Mouse (Mus musculus) brown adipose tissue, adult 24 weeks (tissue): Measurements from ENCODE around the gene Mtss1l. TPM values are rescaled to one million over a fixed set of nuclear protein-coding genes. Genes with fewer than 3 reads are reported as not detected.
A peak's percentile ranks its signal among the peaks of the same experiment; 100 is the strongest.

ENCODE experiments used
- H3K27ac ChIP-seq: fragments of 200-500 bp; replicated peaks from 2 replicates; pipeline ENCODE4 v1.5.1; 2012; ENCODE audit warnings: low read depth, mild to moderate bottlenecking, low read length
- H3K4me1 ChIP-seq: fragments of 200-500 bp; 2 replicates; pipeline ENCODE4 v1.6.1; 2012; ENCODE audit warnings: low read length, mixed read lengths; ENCODE audit not compliant: control insufficient read depth, insufficient read depth, insufficient read length
- H3K4me3 ChIP-seq: fragments of 200-500 bp; 2 replicates; pipeline ENCODE4 v1.5.1; 2012; ENCODE audit warnings: low read depth, mild to moderate bottlenecking, low read length, moderate library complexity; ENCODE audit not compliant: insufficient read depth
- polyA plus RNA-seq: library from polyadenylated mRNA; stranded (reverse); fragments of >200 nt; gene quantifications from 2 replicates; pipeline ENCODE4 v1.2.4, GENCODE M21; 2012; ENCODE audit not compliant: missing spikeins, insufficient read depth, insufficient read length

Gene Mtss1l
- polyA plus RNA-seq, 1 experiment: 10.8 TPM

DNA sequence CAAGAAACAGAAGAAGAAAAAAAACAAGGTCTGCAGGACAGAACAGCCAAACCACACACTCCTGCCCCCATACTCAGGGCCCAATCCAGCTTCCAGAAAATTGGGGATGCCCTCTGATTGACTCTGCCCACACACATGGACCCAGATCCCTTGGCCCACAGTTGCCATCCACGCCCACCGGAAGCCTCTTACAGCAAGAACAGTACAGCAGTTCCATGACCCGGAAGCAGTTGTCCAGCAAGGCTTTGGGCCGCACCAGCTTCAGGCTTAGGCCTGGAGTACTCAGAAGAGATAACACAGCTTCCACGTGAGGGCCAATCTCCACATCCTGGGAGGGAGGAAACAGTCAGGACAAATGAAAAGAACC lies 21.2 kb downstream of the Mtss1l start:
- no peak overlapping the region for H3K4me3 ChIP-seq
- no peak overlapping the region for H3K27ac ChIP-seq
- no peaks in the 10 kb centered on the region for H3K4me1 ChIP-seq

DNA sequence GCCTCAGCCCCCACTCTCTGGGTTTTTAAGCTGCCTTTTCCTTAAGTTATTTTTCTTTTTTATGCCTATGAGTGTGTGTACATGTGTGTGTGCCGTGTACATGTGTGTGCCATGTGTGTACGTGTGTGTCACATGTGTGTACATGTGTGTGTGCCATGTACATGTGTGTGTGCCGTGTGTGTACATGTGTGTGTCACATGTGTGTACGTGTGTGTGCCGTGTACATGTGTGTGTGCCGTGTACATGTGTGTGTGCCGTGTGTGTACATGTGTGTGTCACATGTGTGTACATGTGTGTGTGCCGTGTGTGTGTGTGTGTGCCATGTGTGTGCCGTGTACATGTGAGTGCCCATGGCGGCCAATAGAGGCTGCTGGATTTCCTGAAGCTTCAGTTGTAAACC lies 23.9 kb downstream of the Mtss1l start:
- no peaks in the 10 kb centered on the region for H3K4me1 ChIP-seq
- no peak overlapping the region for H3K27ac ChIP-seq
- H3K4me3 ChIP-seq: no peak overlapping the region

DNA sequence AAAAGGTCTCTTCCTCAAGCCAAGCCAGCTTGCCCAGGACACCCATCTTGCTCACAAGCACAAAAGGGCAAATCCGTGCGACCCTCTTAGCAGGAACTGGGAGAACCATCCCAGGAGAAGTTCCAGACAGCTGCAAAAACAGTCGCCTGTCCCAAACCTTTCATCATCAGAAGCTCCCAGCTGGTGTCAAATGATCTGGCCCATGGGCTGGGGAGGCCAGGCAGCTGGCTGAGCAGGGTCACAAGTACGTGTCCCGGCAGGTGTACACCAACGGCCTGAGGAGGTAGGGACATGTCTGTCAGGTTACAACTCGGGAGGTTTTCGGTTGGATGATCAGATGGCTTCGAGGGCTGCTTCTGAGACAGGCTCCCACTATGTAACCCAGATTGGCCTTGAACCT lies 25.4 kb downstream of the Mtss1l start:
- H3K4me1 ChIP-seq: no peaks in the 10 kb centered on the region
- H3K27ac ChIP-seq: no peak overlapping the region

DNA sequence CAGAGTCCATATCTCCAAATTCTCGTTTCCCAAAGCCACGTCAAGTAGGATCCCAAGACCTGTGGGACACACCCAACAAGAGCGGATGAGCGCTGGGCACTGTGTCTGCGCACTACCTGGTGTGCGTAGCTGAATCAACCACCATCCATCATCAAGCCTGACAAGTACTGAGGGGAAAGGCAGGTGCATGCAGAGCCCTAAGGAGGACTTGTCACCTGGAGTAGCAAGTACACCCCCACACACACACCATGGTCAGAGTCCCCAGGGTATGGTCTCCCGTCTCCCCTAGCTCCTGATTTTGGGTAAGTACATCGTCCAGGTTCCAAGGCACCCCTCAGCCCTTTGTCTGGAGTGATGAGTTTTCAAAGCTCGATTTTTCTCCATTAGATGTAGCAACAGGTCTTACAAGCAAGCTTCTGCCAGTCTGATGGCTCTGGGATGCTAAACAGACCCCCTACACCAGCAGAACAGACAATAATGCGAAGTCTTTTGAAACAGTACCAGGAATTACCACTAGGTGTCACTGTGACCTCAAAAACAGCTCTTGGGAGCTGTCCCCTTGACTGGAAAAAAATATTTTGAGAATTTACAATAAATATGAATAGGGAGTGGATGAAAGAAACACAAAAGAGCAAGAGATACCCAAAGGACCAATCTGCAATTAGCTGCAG lies 28.4 kb downstream of the Mtss1l start:
- no peak overlapping the region for H3K27ac ChIP-seq
- no peak overlapping the region for H3K4me3 ChIP-seq

More for the DNA sequence above, 25.4 kb downstream of the Mtss1l start:
- H3K4me3 ChIP-seq: no peak overlapping the region

DNA sequence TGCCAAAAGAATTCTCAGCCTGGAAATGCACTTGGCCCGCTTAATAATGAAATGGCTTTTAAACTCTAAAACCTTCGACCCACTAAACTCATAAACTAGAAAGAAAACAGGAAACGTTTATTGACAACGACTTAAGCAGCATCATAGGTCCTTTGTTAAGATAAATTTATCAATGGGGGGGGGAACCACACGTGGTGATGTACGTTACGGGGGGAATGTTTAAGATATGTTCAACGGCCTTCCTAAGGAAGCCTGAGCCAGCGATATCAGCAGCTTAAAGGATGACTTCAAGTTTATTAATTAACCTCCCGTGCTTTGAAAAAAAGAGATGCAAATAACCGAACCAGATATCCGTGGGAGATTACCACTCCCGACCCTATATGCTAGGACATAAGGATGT lies 29.0 kb downstream of the Mtss1l start:
- H3K27ac ChIP-seq: peak overlapping the region; percentile 40
- H3K4me3 ChIP-seq: no peak overlapping the region
- H3K4me1 ChIP-seq: no peaks in the 10 kb centered on the region

More for the DNA sequence above, 28.4 kb downstream of the Mtss1l start:
- no peaks in the 10 kb centered on the region for H3K4me1 ChIP-seq

DNA sequence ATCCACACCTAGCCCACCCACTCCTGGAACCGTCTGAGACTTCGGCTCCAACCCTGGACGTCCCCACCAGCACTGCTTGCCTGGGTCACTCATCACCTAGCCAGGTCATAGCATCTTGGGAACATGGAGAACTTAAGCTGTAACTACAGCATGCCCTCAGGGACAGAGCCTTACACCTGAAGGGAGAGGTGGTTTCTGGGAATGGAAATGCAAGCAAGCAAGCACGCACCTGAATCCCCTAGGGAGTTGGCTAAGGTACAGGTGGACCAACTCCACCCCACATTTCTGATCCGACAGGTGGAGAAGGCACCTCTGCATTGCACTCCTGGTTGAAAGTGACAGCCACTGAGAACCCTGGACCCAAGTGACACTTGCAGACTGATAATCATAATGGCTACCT lies 30.2 kb downstream of the Mtss1l start:
- no peaks in the 10 kb centered on the region for H3K4me1 ChIP-seq
- no peak overlapping the region for H3K4me3 ChIP-seq
- H3K27ac ChIP-seq: no peak overlapping the region

DNA sequence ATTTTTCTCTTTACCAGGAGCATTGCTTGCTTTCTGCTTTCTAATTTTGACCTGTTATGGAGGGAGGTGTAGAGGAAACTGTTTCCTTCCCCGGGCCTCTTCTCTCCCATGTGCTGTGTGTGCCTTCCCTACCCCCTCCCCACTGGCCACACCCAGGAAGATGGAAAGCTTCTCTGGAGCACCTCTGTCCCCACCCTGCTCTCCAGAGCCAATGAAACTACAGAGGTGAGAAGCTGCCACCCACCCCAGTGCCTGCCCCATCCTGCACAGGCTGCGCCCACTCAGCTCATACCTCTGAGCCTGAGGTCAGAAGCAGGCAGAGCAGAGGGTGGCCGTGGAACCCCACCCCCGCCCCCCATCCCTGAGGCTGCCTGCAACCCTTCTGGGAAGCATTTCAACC lies 33.4 kb downstream of the Mtss1l start:
- Histone ChIP-seq H3K27ac (no peak overlapping the region), H3K4me3 (no peak overlapping the region), H3K4me1 (no peaks in the 10 kb centered on the region)

DNA sequence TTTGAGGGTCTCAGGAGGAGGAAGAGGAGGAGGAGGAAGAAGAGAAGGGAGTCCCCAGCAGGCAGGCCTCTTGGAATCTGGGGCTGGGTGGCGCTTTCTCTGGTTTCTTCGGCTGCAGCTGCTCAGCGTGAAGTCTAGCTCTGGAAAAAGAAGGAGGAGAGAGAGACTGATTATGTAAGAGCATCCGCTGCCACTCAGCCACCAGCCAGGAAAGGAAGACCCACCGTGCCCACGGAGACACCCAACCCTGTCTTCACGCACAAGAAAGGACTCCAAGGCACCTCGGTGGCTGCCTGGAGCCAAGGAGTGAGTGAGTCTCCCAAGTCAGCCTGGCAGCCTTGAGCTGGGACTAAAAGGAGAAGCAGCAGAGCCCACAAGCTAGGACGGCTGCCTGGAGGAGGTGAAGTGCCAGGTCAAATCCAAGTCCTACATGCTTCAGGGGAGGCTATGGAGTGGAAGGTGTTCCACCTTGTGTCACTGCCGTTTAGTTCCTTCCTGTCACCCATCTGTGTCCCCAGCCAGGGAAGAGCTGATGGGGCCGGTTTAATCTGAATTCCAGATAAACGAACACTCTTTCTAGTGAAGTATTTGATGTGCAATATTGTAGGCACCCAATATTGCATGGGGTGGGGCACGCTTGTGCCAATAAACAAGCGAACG lies 34.4 kb downstream of the Mtss1l start:
- H3K4me3 ChIP-seq: no peak overlapping the region
- H3K4me1 ChIP-seq: peaks cover 2% of the 10 kb centered on the region; the same call in 1 of the 2 replicates
- H3K27ac ChIP-seq: no peak overlapping the region

DNA sequence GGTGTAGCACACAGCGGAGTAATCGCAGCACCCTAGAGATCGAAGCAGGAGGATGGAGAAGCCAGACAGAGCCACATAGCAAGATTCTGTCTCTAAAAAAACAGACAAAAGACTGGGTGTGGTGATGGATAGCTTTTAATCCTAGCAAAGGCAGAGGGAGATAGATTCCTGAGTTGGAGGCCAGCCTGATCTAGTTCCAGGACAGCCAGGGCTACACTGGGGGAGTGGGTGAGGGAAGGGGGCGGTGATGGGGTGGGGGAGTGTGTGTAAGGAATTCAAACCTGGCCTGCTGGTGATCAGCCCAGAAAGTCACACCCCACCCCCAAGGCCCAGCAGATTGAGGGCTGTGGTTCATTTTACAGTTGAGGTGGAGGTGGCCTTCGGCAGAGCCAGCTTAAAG lies 34.9 kb downstream of the Mtss1l start:
- H3K4me3 ChIP-seq: no peak overlapping the region
- H3K4me1 ChIP-seq: peaks cover 6% of the 10 kb centered on the region; the same call in 1 of the 2 replicates
- H3K27ac ChIP-seq: no peak overlapping the region

DNA sequence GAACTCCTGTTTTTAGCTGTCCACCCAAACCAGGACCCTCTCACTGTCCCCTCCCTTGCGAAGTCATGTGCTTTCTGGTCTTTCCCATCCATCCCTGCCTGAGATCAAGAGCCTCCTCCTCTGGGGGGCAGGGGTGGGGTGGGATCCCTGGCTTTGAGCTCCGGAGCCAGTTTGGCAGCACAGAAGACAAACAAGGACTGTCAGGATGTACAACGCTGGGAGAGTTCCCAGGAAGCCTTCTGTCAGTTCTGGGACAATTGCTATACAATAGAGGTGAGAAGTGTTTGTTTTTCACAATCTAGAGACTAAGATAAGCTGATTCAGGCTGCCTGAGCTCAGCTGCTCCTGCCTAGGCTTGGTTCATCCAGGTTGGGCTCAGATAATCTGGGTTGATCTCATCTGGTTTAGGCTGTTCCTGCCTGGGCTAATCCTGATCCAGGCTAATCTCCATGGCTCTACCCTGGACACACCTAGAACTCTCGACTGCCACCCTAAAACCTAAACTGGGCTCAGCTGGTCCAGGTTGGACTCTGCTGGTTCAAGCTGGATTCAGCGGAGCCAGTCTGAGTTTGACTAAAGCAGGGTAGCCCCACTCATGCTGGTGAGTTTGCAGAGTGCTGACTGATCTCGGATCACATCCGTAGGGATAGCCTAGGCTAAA lies 39.1 kb downstream of the Mtss1l start:
- 0 out of 2 replicates have a peak overlapping the region, but pooled peaks have one; percentile 28 for H3K27ac ChIP-seq

DNA sequence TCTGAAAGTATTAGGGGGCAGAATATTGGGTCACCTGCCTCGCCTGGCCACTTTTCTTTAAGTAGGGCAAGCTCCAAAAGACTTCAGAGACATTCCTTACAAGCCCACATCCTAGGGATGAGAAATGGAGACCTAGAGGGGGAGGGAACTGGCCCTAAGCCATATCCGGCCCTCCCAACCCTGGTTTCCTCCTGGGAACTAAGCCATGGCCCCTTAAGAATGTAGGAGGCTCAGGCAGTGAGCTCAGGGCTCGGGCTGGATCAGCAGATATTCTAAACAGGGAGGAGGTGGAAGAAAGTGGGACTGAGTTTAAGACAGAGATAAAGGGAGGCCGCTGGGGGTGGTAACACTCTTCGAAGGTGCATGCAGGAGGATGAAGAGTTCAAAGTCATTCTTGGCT lies 39.9 kb downstream of the Mtss1l start:
- no peak overlapping the region for H3K4me3 ChIP-seq
- H3K4me1 ChIP-seq: peaks cover 6% of the 10 kb centered on the region; the same call in 1 of the 2 replicates
- H3K27ac ChIP-seq: peak overlapping the region; percentile 28; the same call in 1 of the 2 replicates

More for the DNA sequence above, 39.1 kb downstream of the Mtss1l start:
- Histone ChIP-seq H3K4me1 (peaks cover 6% of the 10 kb centered on the region; the same call in 1 of the 2 replicates), H3K4me3 (no peak overlapping the region)

DNA sequence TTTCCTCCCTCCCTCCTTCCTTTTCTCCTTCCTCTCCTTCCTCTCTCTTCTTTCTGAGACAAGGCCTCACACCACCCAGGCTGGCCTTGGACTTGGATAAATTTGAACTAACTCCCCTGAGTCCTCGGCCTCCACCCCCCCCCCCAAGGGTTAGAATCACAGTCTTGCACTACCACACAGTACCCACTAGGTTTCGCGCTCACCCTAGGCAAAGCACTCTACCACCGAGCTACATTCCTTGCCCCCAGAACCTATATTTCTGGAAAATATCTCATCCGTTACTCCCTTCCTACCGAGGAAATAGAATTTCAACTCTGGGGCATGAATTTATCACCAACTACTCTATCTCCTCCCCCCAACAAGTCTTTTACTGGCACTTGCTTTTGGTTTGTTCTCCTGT lies 40.7 kb downstream of the Mtss1l start:
- H3K27ac ChIP-seq: 0 out of 2 replicates have a peak overlapping the region, but pooled peaks have one; percentile 6
- H3K4me1 ChIP-seq: peaks cover 6% of the 10 kb centered on the region; the same call in 1 of the 2 replicates

DNA sequence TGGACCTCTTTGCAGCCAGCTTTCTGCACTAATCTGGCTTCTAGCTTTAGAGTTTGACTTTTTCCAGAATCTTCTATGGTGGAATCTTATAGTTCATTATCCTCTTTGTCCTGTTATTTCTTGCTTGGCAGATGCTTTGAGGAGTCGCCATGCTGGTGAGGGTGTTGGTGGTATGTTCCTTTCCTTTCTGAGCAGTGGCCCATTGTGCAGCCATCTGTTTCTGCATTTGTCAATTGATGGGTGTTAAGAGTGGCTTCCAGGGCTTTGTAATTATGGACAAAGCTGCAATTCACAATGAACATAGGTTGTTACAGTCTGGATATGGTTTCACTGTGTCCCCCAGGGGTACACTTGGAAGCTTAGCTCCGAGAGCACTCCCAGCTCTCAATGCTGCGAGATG lies 43.4 kb downstream of the Mtss1l start:
- Histone ChIP-seq H3K4me3 (no peak overlapping the region), H3K27ac (no peak overlapping the region), H3K4me1 (peaks cover 6% of the 10 kb centered on the region; the same call in 1 of the 2 replicates)

More for the DNA sequence above, 40.7 kb downstream of the Mtss1l start:
- H3K4me3 ChIP-seq: no peak overlapping the region

DNA sequence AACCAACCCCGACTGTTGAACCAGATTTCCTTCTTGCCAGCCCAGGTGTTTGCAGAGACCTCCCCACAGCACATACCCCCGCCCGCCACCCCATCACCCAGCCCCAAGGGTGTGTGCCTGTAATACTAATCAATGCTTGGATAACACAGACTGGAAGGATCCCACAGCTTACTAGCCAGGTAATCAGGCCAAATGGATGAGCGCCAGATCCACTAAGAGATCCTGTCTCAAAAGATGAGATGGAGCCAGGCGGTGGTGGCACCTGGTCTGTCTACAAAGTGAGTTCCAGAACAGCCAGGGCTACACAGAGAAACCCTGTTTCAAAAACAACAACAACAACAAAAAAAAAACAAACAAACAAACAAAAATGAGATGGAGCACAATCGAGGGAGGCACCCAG lies 46.0 kb downstream of the Mtss1l start:
- H3K4me1 ChIP-seq: no peaks in the 10 kb centered on the region
- no peak overlapping the region for H3K4me3 ChIP-seq
- no peak overlapping the region for H3K27ac ChIP-seq

DNA sequence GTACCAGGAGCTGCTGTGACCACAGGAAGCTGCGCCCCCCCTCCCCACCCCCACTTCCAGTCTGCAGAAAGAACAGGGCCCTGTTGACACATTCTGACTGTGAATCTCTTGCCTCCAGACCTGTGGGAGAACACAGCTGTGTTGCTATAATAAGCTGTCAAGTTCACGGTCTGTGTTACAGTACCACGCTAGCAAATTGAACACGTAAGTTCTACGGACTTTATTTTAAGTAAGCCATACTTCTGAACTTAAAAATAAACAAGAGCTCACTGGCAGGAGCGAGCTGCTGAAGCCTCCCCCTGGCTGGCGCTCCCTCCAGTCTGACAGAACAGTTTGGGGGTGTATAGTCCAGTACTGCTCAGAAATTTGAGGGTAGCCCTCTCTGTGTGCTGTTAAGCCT lies 51.2 kb downstream of the Mtss1l start:
- H3K27ac ChIP-seq: no peak overlapping the region
- H3K4me3 ChIP-seq: no peak overlapping the region
- H3K4me1 ChIP-seq: 0 out of 2 replicates have a peak, but pooled peaks cover 2% of the 10 kb centered on the region
